Mouse (Mus musculus) brain, embryonic 14.5 days (tissue): ENCODE data around the gene Duxf3.

Experiments
- CTCF ChIP-seq: fragments of 200-500 bp; IDR thresholded peaks from 2 replicates; pipeline ENCODE4 v1.5.1; 2012; ENCODE audit warnings: inconsistent platforms, mild to moderate bottlenecking, moderate library complexity, borderline replicate concordance; ENCODE audit not compliant: insufficient read depth, insufficient read length; ENCODE audit errors: extremely low read depth
- POLR2A ChIP-seq: fragments of 200-500 bp; IDR thresholded peaks from 2 replicates; pipeline ENCODE4 v1.6.1; 2012; ENCODE audit warnings: mild to moderate bottlenecking, inconsistent platforms, borderline replicate concordance; ENCODE audit not compliant: poor library complexity, insufficient read depth, insufficient read length, severe bottlenecking; ENCODE audit errors: extremely low read depth

DNA sequence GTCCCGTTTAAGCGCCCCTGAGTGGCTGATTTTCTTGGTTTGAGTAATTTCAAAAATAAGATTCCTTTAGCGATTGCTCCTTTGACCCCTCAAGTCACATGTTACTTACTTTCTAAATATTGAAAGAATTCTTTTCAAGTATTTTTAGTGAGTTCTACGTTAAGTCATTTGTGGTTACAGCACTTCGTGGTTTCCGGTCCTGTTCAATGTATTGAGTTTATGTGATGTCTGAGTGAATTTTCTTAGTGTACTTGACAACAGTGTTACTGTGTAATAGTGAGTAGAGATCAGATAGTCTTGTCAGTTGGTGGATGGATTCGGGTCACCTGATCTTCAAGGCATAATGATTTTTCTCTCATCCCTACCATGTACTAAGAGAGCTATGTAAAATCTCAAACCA lies 49.8 kb upstream of the Duxf3 start:
- TF ChIP-seq CTCF: no peak
- no peak for TF ChIP-seq POLR2A
